Mouse (Mus musculus) liver, embryonic 12.5 days (tissue): ENCODE measurements around the gene Rab27a. TPM values are rescaled to one million over a fixed set of nuclear protein-coding genes. Genes with fewer than 3 reads are reported as not detected.
"Not testable (repeated sequence)": the region's sequence is repeated elsewhere in the genome, so short reads cannot be mapped to it uniquely, and the experiment has no call there.

Experiments
- ATAC-seq: fragments of 200-750 bp; cut with Nextera tagmentation; 2 replicates; pipeline ENCODE4 v1.8.0; 2017; ENCODE audit warnings: moderate number of reproducible peaks, mild to moderate bottlenecking, moderate library complexity
- H3K27ac ChIP-seq: fragments of 300-500 bp; sonication (generic); 2 replicates; pipeline ENCODE4 v1.5.1; 2016; ENCODE audit warnings: mild to moderate bottlenecking
- H3K27me3 ChIP-seq: fragments of 300-500 bp; sonication (generic); replicated peaks from 2 replicates; pipeline ENCODE4 v1.6.1; 2016; ENCODE audit warnings: mild to moderate bottlenecking, moderate library complexity
- H3K36me3 ChIP-seq: fragments of 300-500 bp; sonication (generic); 2 replicates; pipeline ENCODE4 v1.6.1; 2016; ENCODE audit warnings: mild to moderate bottlenecking, moderate library complexity
- H3K4me1 ChIP-seq: fragments of 300-500 bp; sonication (generic); 2 replicates; pipeline ENCODE4 v1.6.1; 2016
- H3K4me2 ChIP-seq: fragments of 300-500 bp; sonication (generic); 2 replicates; pipeline ENCODE4 v1.6.1; 2016; ENCODE audit warnings: mild to moderate bottlenecking, moderate library complexity
- H3K4me3 ChIP-seq: fragments of 300-500 bp; sonication (generic); 2 replicates; pipeline ENCODE4 v1.5.1; 2016; ENCODE audit warnings: mild to moderate bottlenecking, moderate library complexity
- H3K9ac ChIP-seq: fragments of 300-500 bp; sonication (generic); 2 replicates; pipeline ENCODE4 v1.6.1; 2016; ENCODE audit warnings: mild to moderate bottlenecking, moderate library complexity
- H3K9me3 ChIP-seq: fragments of 300-500 bp; sonication (generic); replicated peaks from 2 replicates; pipeline ENCODE4 v1.6.1; 2016; ENCODE audit warnings: mild to moderate bottlenecking, moderate library complexity
- WGBS: fragments of 180-500 bp; shearing (Covaris S2); methylation state at CpG from one replicate; pipeline ENCODE4 v1.1.7; 2016; ENCODE audit not compliant: insufficient replicate concordance; 5-methylcytosine and 5-hydroxymethylcytosine counted together
- polyA plus RNA-seq: library from polyadenylated mRNA; unstranded; fragments of >200 nt; fragmentation: Nextera tagmentation; extraction: Ambion mirVana; gene quantifications from 2 replicates; pipeline ENCODE4 v1.2.1, GENCODE M21; 2016

Gene Rab27a
- polyA plus RNA-seq, 1 experiment from 2014 or later = 4.8 TPM

GRCm38 (mm10) chr9:73049833-73050232, 5.2 kb downstream of the Rab27a start:
- no peaks in the 10 kb centered on the region for H3K9me3 ChIP-seq
- peaks cover 10% of the 10 kb centered on the region for H3K4me1 ChIP-seq
- WGBS = 72% methylated on average over 5 of the region's 5 CpGs
- H3K27me3 ChIP-seq = no peaks in the 10 kb centered on the region
- H3K27ac ChIP-seq = no peak overlapping the region
- H3K9ac ChIP-seq = no peak overlapping the region
- H3K4me3 ChIP-seq = no peak overlapping the region
- no peak overlapping the region for H3K4me2 ChIP-seq
- no peak for ATAC-seq
- H3K36me3 ChIP-seq = no peaks in the 10 kb centered on the region

- H3K27ac ChIP-seq = no peak overlapping the region
- H3K36me3 ChIP-seq = no peaks in the 10 kb centered on the region
- no peak for ATAC-seq
- no peaks in the 10 kb centered on the region for H3K27me3 ChIP-seq
- H3K4me3 ChIP-seq = no peak overlapping the region
- WGBS = 55% methylated on average over 8 of the region's 8 CpGs
- peaks cover 2% of the 10 kb centered on the region for H3K4me1 ChIP-seq
- no peak overlapping the region for H3K4me2 ChIP-seq
- no peak overlapping the region for H3K9ac ChIP-seq
- no peaks in the 10 kb centered on the region for H3K9me3 ChIP-seq
Observed at GRCm38 (mm10) chr9:73050606-73051005, 6.0 kb downstream of the Rab27a start.

- H3K9ac ChIP-seq = no peak overlapping the region
- no peak overlapping the region for H3K4me3 ChIP-seq
- no peaks in the 10 kb centered on the region for H3K4me1 ChIP-seq
- no peak for ATAC-seq
- WGBS = 59% methylated on average over 10 of the region's 10 CpGs
- no peaks in the 10 kb centered on the region for H3K9me3 ChIP-seq
- no peaks in the 10 kb centered on the region for H3K36me3 ChIP-seq
- no peaks in the 10 kb centered on the region for H3K27me3 ChIP-seq
- H3K27ac ChIP-seq = no peak overlapping the region
- no peak overlapping the region for H3K4me2 ChIP-seq
Observed at GRCm38 (mm10) chr9:73055441-73055911, 10.8 kb downstream of the Rab27a start.

GRCm38 (mm10) chr9:73059224-73059623, 14.6 kb downstream of the Rab27a start:
- Histone ChIP-seq H3K4me1 (peaks cover 4% of the 10 kb centered on the region; the same call in 1 of the 2 replicates), H3K36me3 (no peaks in the 10 kb centered on the region), H3K4me2 (no peak overlapping the region), H3K9ac (no peak overlapping the region), H3K4me3 (no peak overlapping the region), H3K27me3 (no peaks in the 10 kb centered on the region), H3K27ac (no peak overlapping the region), H3K9me3 (no peaks in the 10 kb centered on the region)
- 85% methylated on average over 4 of the region's 4 CpGs for WGBS
- no peak for ATAC-seq

- 62% methylated on average over 15 of the region's 15 CpGs for WGBS
- H3K27me3 ChIP-seq = no peaks in the 10 kb centered on the region
- no peaks in the 10 kb centered on the region for H3K36me3 ChIP-seq
- no peak overlapping the region for H3K9ac ChIP-seq
- ATAC-seq = no peak
- H3K4me2 ChIP-seq = peak overlapping the region; percentile 10; the same call in 1 of the 2 replicates
- H3K9me3 ChIP-seq = no peaks in the 10 kb centered on the region
- H3K4me3 ChIP-seq = no peak overlapping the region
- H3K27ac ChIP-seq = no peak overlapping the region
- H3K4me1 ChIP-seq = peaks cover 25% of the 10 kb centered on the region
Observed at GRCm38 (mm10) chr9:73063621-73064290, 19.1 kb downstream of the Rab27a start.

GRCm38 (mm10) chr9:73067086-73067485, 22.4 kb downstream of the Rab27a start:
- peak overlapping the region; percentile 11 for H3K4me3 ChIP-seq
- H3K27ac ChIP-seq = no peak overlapping the region
- H3K9me3 ChIP-seq = no peaks in the 10 kb centered on the region
- 31% methylated on average over 10 of the region's 10 CpGs for WGBS
- no peak overlapping the region for H3K9ac ChIP-seq
- H3K4me2 ChIP-seq = peak overlapping the region; percentile 52
- H3K4me1 ChIP-seq = peaks cover 39% of the 10 kb centered on the region
- H3K27me3 ChIP-seq = no peaks in the 10 kb centered on the region
- no peaks in the 10 kb centered on the region for H3K36me3 ChIP-seq
- ATAC-seq = peak; percentile 60; the same call in 1 of the 2 replicates

GRCm38 (mm10) chr9:73068230-73068679, 23.6 kb downstream of the Rab27a start:
- H3K4me1 ChIP-seq = peaks cover 39% of the 10 kb centered on the region
- H3K27me3 ChIP-seq = no peaks in the 10 kb centered on the region
- no peak overlapping the region for H3K4me2 ChIP-seq
- no peaks in the 10 kb centered on the region for H3K9me3 ChIP-seq
- H3K4me3 ChIP-seq = no peak overlapping the region
- 20% methylated on average over 6 of the region's 6 CpGs for WGBS
- H3K27ac ChIP-seq = peak overlapping the region; percentile 66
- H3K9ac ChIP-seq = no peak overlapping the region
- peak; percentile 48 for ATAC-seq
- no peaks in the 10 kb centered on the region for H3K36me3 ChIP-seq

- WGBS = 29% methylated on average over 6 of the region's 6 CpGs
- no peaks in the 10 kb centered on the region for H3K27me3 ChIP-seq
- no peak for ATAC-seq
- no peaks in the 10 kb centered on the region for H3K9me3 ChIP-seq
- peak overlapping the region; percentile 66 for H3K27ac ChIP-seq
- no peak overlapping the region for H3K9ac ChIP-seq
- no peak overlapping the region for H3K4me3 ChIP-seq
- no peaks in the 10 kb centered on the region for H3K36me3 ChIP-seq
- peaks cover 39% of the 10 kb centered on the region for H3K4me1 ChIP-seq
- H3K4me2 ChIP-seq = no peak overlapping the region
Observed at GRCm38 (mm10) chr9:73068688-73069087, 24.0 kb downstream of the Rab27a start.

- no peak for ATAC-seq
- Histone ChIP-seq H3K27ac (peak overlapping the region; percentile 50; the same call in 1 of the 2 replicates), H3K4me3 (no peak overlapping the region), H3K9ac (no peak overlapping the region), H3K36me3 (no peaks in the 10 kb centered on the region), H3K27me3 (no peaks in the 10 kb centered on the region), H3K4me1 (peaks cover 39% of the 10 kb centered on the region), H3K4me2 (peak overlapping the region; percentile 10; the same call in 1 of the 2 replicates), H3K9me3 (no peaks in the 10 kb centered on the region)
- 29% methylated on average over 10 of the region's 10 CpGs for WGBS
Observed at GRCm38 (mm10) chr9:73070971-73071659, 26.5 kb downstream of the Rab27a start.

GRCm38 (mm10) chr9:73072426-73072825, 27.8 kb downstream of the Rab27a start:
- H3K9ac ChIP-seq = no peak overlapping the region
- H3K27ac ChIP-seq = no peak overlapping the region
- H3K4me1 ChIP-seq = peaks cover 32% of the 10 kb centered on the region
- no peak overlapping the region for H3K4me3 ChIP-seq
- H3K9me3 ChIP-seq = no peaks in the 10 kb centered on the region
- H3K4me2 ChIP-seq = no peak overlapping the region
- no peak for ATAC-seq
- no peaks in the 10 kb centered on the region for H3K27me3 ChIP-seq
- H3K36me3 ChIP-seq = no peaks in the 10 kb centered on the region
- 32% methylated on average over 8 of the region's 8 CpGs for WGBS

- no peak overlapping the region for H3K27ac ChIP-seq
- no peak overlapping the region for H3K4me3 ChIP-seq
- H3K27me3 ChIP-seq = no peaks in the 10 kb centered on the region
- no peak overlapping the region for H3K4me2 ChIP-seq
- 43% methylated on average over 5 of the region's 5 CpGs for WGBS
- peaks cover 24% of the 10 kb centered on the region for H3K4me1 ChIP-seq
- no peaks in the 10 kb centered on the region for H3K9me3 ChIP-seq
- no peaks in the 10 kb centered on the region for H3K36me3 ChIP-seq
- H3K9ac ChIP-seq = no peak overlapping the region
- ATAC-seq = no peak
Observed at GRCm38 (mm10) chr9:73073169-73073568, 28.5 kb downstream of the Rab27a start.

GRCm38 (mm10) chr9:73079349-73079748, 34.7 kb downstream of the Rab27a start:
- not testable (repeated sequence) for H3K27ac ChIP-seq, H3K4me1 ChIP-seq, H3K27me3 ChIP-seq, H3K9me3 ChIP-seq, H3K4me2 ChIP-seq, ATAC-seq, H3K36me3 ChIP-seq, H3K4me3 ChIP-seq, H3K9ac ChIP-seq
- 73% methylated on average over 11 of the region's 12 CpGs for WGBS
